Mouse (Mus musculus) liver, embryonic 14.5 days (tissue): ENCODE results near the gene Mmp14.

Experiments used
- CTCF ChIP-seq: IDR thresholded peaks from 2 replicates; pipeline ENCODE4 v1.5.1; 2016; ENCODE audit warnings: antibody characterized with exemption, low read depth, control low read depth
- EP300 ChIP-seq: IDR thresholded peaks from 2 replicates; pipeline ENCODE4 v1.6.1; 2016; ENCODE audit warnings: antibody characterized with exemption, low read depth

DNA sequence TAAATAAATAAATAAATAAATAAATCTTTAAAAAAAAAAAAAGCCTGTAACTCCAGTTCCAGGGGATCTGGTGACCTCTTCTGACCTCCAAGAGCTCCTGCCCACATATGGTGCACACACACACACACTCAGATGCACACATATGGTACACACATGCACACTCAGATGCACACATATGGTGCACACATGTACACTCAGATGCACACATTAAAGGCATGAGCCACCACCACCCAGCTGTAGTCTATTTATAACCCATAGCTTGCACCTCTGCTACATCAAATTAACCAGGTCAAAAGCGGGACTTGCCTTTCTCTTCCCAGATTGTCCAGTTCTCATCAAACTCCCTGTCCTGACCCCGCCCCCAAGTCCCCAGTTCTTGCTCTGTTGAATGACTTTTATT lies 10.4 kb upstream of the Mmp14 start:
- TF ChIP-seq CTCF (no peak), EP300 (no peak)
